Mouse (Mus musculus): ENCODE data around the gene Prickle3. TPM values are rescaled to one million over a fixed set of nuclear protein-coding genes. Genes with fewer than 3 reads are reported as not detected.

Gene Prickle3
- total and polyA plus RNA-seq, 3 experiments = 1.2 to 3.3 TPM; not detected in 1

- H3K36me3 ChIP-seq (ENCODE audit: control insufficient read depth in 1 of 2, insufficient read depth in 2 of 2, low read length in 2 of 2) = peaks cover 0 to 4% of the 10 kb centered on the region in 2 experiments; a peak in 2 of 4 replicates
- no peak overlapping the region for H3K9ac ChIP-seq (ENCODE audit: control insufficient read depth, low read depth, low read length, poor library complexity, severe bottlenecking)
Observed at GRCm38 (mm10) chrX:7665739-7666502, 8.9 kb downstream of the Prickle3 start.

GRCm38 (mm10) chrX:7670390-7670881 is 13.4 kb downstream of the Prickle3 start:
- H3K4me1 ChIP-seq (ENCODE audit: control insufficient read depth in 1 of 2, insufficient read depth in 2 of 2, low read length in 2 of 2) = peaks cover 11 to 25% of the 10 kb centered on the region in 2 experiments
- no peaks in the 10 kb centered on the region for H3K27me3 ChIP-seq (ENCODE audit: control insufficient read depth in 1 of 2, insufficient read depth in 2 of 2, low read length in 2 of 2)
- peaks cover 0 to 22% of the 10 kb centered on the region in 2 experiments; a peak in 2 of 4 replicates for H3K36me3 ChIP-seq (ENCODE audit: control insufficient read depth in 1 of 2, insufficient read depth in 2 of 2, low read length in 2 of 2)
- peak overlapping the region; percentile 65 to 79 for H3K4me3 ChIP-seq (ENCODE audit: control insufficient read depth in 1 of 2, insufficient read depth in 1 of 2, low read depth in 2 of 2, low read length in 2 of 2)
- peak; percentile 89 for DNase-seq (ENCODE audit: low read depth, low spot score)
- peak overlapping the region; percentile 74 for H3K9ac ChIP-seq (ENCODE audit: control insufficient read depth, low read depth, low read length, poor library complexity, severe bottlenecking)
- H3K79me2 ChIP-seq (ENCODE audit: control insufficient read depth, insufficient read depth, low read length, poor library complexity) = peaks cover 5% of the 10 kb centered on the region; the same call in 1 of the 2 replicates
- H3K9me3 ChIP-seq (replicated peaks; ENCODE audit: insufficient read depth, low read length) = no peaks in the 10 kb centered on the region
- peak overlapping the region; percentile 75 for H3K27ac ChIP-seq (ENCODE audit: control insufficient read depth, low read depth, low read length)
- TF ChIP-seq MXI1 (IDR thresholded peaks at IDR 0.05; ENCODE audit: low read depth, low read length) (peak; percentile 81), MAX (IDR thresholded peaks at IDR 0.05; ENCODE audit: low read length) (peak; percentile 13; the same call in 1 of the 2 replicates), HCFC1 (IDR thresholded peaks at IDR 0.05; ENCODE audit: low read depth, low read length) (peak; percentile 38), ZNF384 (IDR thresholded peaks at IDR 0.05; ENCODE audit: low read depth, low read length) (0 out of 2 replicates have a peak, but pooled peaks have one; percentile 4), MAZ (IDR thresholded peaks at IDR 0.05; ENCODE audit: low read depth, low read length) (peak; percentile 47; the same call in 1 of the 2 replicates), CHD1 (IDR thresholded peaks at IDR 0.05; ENCODE audit: low read depth, low read length) (no peak), ZKSCAN1 (IDR thresholded peaks at IDR 0.05; ENCODE audit: low read depth, low read length) (no peak), SMC3 (IDR thresholded peaks at IDR 0.05; ENCODE audit: low read depth, low read length) (no peak), E2F4 (IDR thresholded peaks at IDR 0.05; ENCODE audit: borderline replicate concordance, low read depth, low read length) (peak; percentile 58; the same call in 1 of the 2 replicates), SIN3A (IDR thresholded peaks at IDR 0.05; ENCODE audit: low read length) (peak; percentile 84), NELFE (IDR thresholded peaks at IDR 0.05; ENCODE audit: low read depth, low read length) (0 out of 2 replicates have a peak, but pooled peaks have one; percentile 4)

More at GRCm38 (mm10) chrX:7665739-7666502, 8.9 kb downstream of the Prickle3 start:
- TF ChIP-seq MYC (IDR thresholded peaks at IDR 0.05; ENCODE audit: low read depth, low read length) (no peak), MAFK (IDR thresholded peaks at IDR 0.05; ENCODE audit: borderline replicate concordance, low read depth, low read length) (no peak), POLR2A (IDR thresholded peaks at IDR 0.05; ENCODE audit: control insufficient read depth in 1 of 2, insufficient read depth in 1 of 2, low read depth in 1 of 2, low read length in 2 of 2, poor library complexity in 1 of 2) (no peak), MEF2A (IDR thresholded peaks at IDR 0.05; ENCODE audit: extremely low read depth, insufficient replicate concordance, low read depth, low read length, poor library complexity, severe bottlenecking) (no peak), USF2 (IDR thresholded peaks at IDR 0.05; ENCODE audit: borderline replicate concordance in 1 of 2, insufficient read depth in 1 of 2, low read depth in 1 of 2, low read length in 2 of 2) (no peak), CHD2 (IDR thresholded peaks at IDR 0.05; ENCODE audit: low read length) (no peak), RAD21 (IDR thresholded peaks at IDR 0.05; ENCODE audit: low read depth, low read length) (no peak), KAT2A (conservative IDR thresholded peaks at IDR 0.05; ENCODE audit: low read depth, low read length) (no peak), MYB (IDR thresholded peaks at IDR 0.05; ENCODE audit: low read depth, low read length) (no peak), GABPA (IDR thresholded peaks at IDR 0.05; ENCODE audit: low read depth, low read length) (no peak), RCOR1 (IDR thresholded peaks at IDR 0.05; ENCODE audit: low read depth, low read length) (no peak)
- no peaks in the 10 kb centered on the region for H3K9me3 ChIP-seq (replicated peaks; ENCODE audit: insufficient read depth, low read length)
- DNase-seq (ENCODE audit: low read depth, low spot score) = no peak
- H3K27ac ChIP-seq (ENCODE audit: control insufficient read depth, low read depth, low read length) = no peak overlapping the region
- peaks cover 4% of the 10 kb centered on the region; the same call in 1 of the 2 replicates for H3K79me2 ChIP-seq (ENCODE audit: control insufficient read depth, insufficient read depth, low read length, poor library complexity)
- H3K27me3 ChIP-seq (ENCODE audit: control insufficient read depth in 1 of 2, insufficient read depth in 2 of 2, low read length in 2 of 2) = no peaks in the 10 kb centered on the region
- no peak overlapping the region for H3K4me3 ChIP-seq (ENCODE audit: control insufficient read depth in 1 of 2, insufficient read depth in 1 of 2, low read depth in 2 of 2, low read length in 2 of 2)
- H3K4me1 ChIP-seq (ENCODE audit: control insufficient read depth in 1 of 2, insufficient read depth in 2 of 2, low read length in 2 of 2) = peaks cover 0 to 2% of the 10 kb centered on the region in 2 experiments; a peak in 1 of 4 replicates

All from MEL (cell line).